Mouse (Mus musculus) spleen, adult 2 months (tissue): ENCODE measurements around the gene Tmppe.

ENCODE experiments used
- CTCF ChIP-seq: fragments of 200-500 bp; IDR thresholded peaks from 2 replicates; pipeline ENCODE4 v1.5.1; 2011; ENCODE audit warnings: mild to moderate bottlenecking, inconsistent platforms; ENCODE audit not compliant: insufficient read depth, insufficient read length, insufficient replicate concordance; ENCODE audit errors: extremely low read depth
- POLR2A ChIP-seq: fragments of 200-500 bp; IDR thresholded peaks from 2 replicates; pipeline ENCODE4 v1.6.1; 2011; ENCODE audit warnings: low read depth, low read length, inconsistent platforms

- TF ChIP-seq CTCF (no peak), POLR2A (no peak; the same call in 1 of the 2 replicates)
Observed at GRCm38 (mm10) chr9:114389905-114390748, 10.8 kb upstream of the Tmppe start, which contains the start of gene Crtap.
